Mouse (Mus musculus) neural tube, postnatal 0 days (tissue): ENCODE measurements around the gene Cdk2ap1. TPM values are rescaled to one million over a fixed set of nuclear protein-coding genes. Genes with fewer than 3 reads are reported as not detected.

Experiments
- polyA plus RNA-seq: library from polyadenylated mRNA; unstranded; fragments of >200 nt; fragmentation: Nextera tagmentation; extraction: Ambion mirVana; gene quantifications from 2 replicates; pipeline ENCODE4 v1.2.1, GENCODE M21; 2015

Cdk2ap1 gene
- polyA plus RNA-seq = 97.0 and 154 TPM in 2 replicates

GRCm38 (mm10) chr5:124362982-124363381 lies at the start of gene Cdk2ap1:
Cdk2ap1 (minus strand) TSS chr5:124363082.

GRCm38 (mm10) chr5:124327510-124328364 lies 35.1 kb downstream of the Cdk2ap1 start, which contains the start of the genes Mphosph9 and 2810006K23Rik:
Mphosph9 (minus strand) TSS chr5:124327972.
2810006K23Rik (plus strand) TSS chr5:124328089.

Other genes starting within 250 kb of the Cdk2ap1 start
- gene Arl6ip4, start 247.0 kb downstream of the Cdk2ap1 start, polyA plus RNA-seq = 107 and 116 TPM in 2 replicates
- gene Pitpnm2, start 113.3 kb downstream of the Cdk2ap1 start, polyA plus RNA-seq = 10.0 and 10.5 TPM in 2 replicates
- gene Mphosph9, start 35.1 kb downstream of the Cdk2ap1 start, polyA plus RNA-seq = 7.7 and 7.8 TPM in 2 replicates
- 11.2 and 12.0 TPM in 2 replicates for gene 2810006K23Rik, start 35.0 kb downstream of the Cdk2ap1 start, polyA plus RNA-seq
- gene Sbno1, start 62.9 kb upstream of the Cdk2ap1 start, polyA plus RNA-seq = 63.9 and 66.5 TPM in 2 replicates
- gene Kmt5a, start 76.8 kb upstream of the Cdk2ap1 start, polyA plus RNA-seq = 21.6 and 24.9 TPM in 2 replicates
- gene Rilpl2, start 115.3 kb upstream of the Cdk2ap1 start, polyA plus RNA-seq = 31.5 and 34.5 TPM in 2 replicates
- gene Snrnp35, start 120.1 kb upstream of the Cdk2ap1 start, polyA plus RNA-seq = 11.5 and 14.5 TPM in 2 replicates
- gene Rilpl1, start 168.3 kb upstream of the Cdk2ap1 start, polyA plus RNA-seq = 16.2 and 17.0 TPM in 2 replicates
- 285 and 303 TPM in 2 replicates for gene Tmed2, start 177.6 kb upstream of the Cdk2ap1 start, polyA plus RNA-seq
- 21.2 and 22.1 TPM in 2 replicates for gene Ddx55, start 189.8 kb upstream of the Cdk2ap1 start, polyA plus RNA-seq
- gene Eif2b1, start 216.0 kb upstream of the Cdk2ap1 start, polyA plus RNA-seq = 58.4 and 60.1 TPM in 2 replicates
- gene Gtf2h3, start 216.1 kb upstream of the Cdk2ap1 start, polyA plus RNA-seq = 28.7 and 29.9 TPM in 2 replicates